Mouse (Mus musculus) cerebellum, adult 18-20 months (tissue): Measurements from ENCODE around the gene Vmn2r101.

Source experiments
- DNase-seq, 2 experiments: peaks; one replicate each; pipeline ENCODE4 v3.0.0; 2021

Vmn2r101 gene

GRCm38 (mm10) chr17:19576927-19577326 is at the start of gene Vmn2r101:
Gene Vmn2r101 (plus strand): TSS chr17:19577227.
- no peak for DNase-seq

- no peak for DNase-seq
These were observed 52.3 kb downstream of the Vmn2r101 start for GRCm38 (mm10) chr17:19629328-19629727.

- no peak for DNase-seq
These were observed 81.4 kb downstream of the Vmn2r101 start for GRCm38 (mm10) chr17:19658447-19658846.

- no peak for DNase-seq
These were observed 83.0 kb downstream of the Vmn2r101 start, which contains the start of gene Vmn2r102 for GRCm38 (mm10) chr17:19660028-19660427. Gene Vmn2r102 (plus strand): TSS chr17:19660328.
